Mouse (Mus musculus) CD4-positive helper T cell, adult 2 months (primary cell): ENCODE data around the gene Rhot1.
"Not testable (repeated sequence)": the region's sequence is repeated elsewhere in the genome, so short reads cannot be mapped to it uniquely, and the experiment has no call there.

Source experiments
- DNase-seq: peaks from one replicate; pipeline ENCODE4 v3.0.0-alpha.2; 2012; ENCODE audit warnings: low read depth, missing footprints, low spot score

Rhot1 gene

DNA sequence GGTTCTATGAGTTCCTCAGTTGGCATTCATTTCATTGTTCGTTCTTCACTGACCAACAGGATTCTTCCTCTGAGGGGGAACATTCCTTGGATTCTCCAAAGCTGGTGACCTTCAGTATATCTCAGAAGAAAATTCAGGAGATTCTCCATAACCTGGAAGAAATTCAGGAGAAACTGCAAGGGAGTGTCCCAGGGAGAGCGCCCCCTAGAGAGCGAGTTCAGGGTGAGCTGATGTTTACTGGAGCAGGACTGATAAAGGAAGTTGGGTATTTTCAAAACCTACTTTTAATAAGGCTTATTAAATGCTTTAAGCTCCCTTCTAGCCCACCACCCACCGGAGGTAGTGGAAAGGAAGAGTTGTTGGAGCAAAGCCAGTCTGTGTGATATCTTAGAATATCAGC is 15.0 kb upstream of the Rhot1 start:
- DNase-seq: no peak

DNA sequence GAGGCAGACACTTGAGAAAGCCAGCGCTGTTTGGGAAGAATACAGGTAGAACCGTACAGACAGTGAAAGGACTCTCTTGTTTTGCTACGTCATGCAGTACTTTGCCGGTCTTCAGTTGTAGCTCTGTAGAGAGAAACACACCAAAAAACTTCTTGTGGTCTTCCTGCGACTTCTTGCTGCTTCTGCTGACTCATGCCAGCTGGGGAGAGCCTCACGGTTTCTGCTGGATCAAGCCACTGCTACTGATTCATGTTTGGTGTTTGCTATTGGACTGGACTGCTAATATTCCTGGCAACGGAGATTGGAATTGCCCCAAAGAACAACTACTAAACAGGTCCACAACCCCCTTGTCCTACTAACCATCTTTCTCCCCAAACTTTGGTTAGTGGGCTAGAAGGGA is 12.5 kb upstream of the Rhot1 start:
- no peak for DNase-seq

DNA sequence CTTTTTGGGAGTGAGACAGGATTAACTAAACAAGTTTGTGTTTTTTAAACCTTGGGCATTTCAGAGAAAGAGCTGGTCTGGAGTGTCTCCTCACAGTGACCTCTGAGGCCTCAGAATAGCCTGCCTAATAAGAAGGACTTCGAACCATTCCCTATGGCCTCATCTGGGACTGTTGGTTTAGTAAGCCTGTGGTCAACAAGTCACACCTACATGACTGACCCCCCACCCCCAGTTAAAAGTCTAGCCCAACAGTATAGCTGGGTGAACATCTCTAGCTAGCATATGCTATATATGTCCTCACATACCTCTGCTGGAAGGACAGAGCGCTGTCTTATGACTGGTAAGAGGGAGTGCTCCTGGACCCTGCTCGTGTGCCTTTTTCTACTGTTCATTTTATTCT is 9.5 kb upstream of the Rhot1 start:
- DNase-seq: no peak

GRCm38 (mm10) chr11:80199773-80200172 is 9.0 kb upstream of the Rhot1 start:
- DNase-seq: no peak

DNA sequence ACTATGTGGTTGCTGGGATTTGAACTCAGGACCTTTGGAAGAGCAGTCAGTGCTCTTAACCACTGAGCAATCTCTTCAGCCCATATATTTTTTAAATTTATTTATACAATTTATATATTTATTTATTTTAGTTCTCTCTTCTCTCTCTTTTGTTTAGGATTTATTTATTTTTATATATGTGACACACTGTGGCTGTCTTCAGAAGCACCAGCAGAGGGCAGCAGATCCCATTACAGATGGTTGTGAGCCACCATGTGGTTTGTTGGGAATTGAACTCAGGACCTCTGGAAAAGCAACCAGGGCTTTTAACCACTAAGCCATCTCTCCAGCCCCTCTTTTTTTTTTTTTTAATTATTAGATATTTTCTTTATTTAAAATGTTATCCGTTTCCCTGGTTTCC is 8.5 kb upstream of the Rhot1 start:
- DNase-seq: peak; percentile 48

DNA sequence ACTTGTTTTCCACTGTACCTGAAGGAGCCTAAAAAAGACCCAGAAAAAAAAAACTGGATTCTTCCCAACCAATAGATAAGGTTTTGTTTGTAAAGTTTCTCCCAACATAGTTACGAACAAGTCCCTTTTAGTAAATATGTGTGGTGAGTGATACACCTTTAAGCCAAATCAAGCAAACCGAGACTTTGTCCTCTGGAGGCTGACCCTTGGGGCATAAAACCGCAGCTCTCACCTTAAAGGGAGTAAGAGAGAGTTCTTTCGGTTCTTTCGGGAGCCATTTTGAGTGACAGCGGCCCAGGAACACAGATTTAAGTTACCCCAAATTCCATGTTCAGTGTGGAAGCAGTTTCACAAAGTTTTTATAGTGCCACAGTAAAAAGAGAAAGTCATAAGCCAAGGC is 6.5 kb upstream of the Rhot1 start:
- no peak for DNase-seq

DNA sequence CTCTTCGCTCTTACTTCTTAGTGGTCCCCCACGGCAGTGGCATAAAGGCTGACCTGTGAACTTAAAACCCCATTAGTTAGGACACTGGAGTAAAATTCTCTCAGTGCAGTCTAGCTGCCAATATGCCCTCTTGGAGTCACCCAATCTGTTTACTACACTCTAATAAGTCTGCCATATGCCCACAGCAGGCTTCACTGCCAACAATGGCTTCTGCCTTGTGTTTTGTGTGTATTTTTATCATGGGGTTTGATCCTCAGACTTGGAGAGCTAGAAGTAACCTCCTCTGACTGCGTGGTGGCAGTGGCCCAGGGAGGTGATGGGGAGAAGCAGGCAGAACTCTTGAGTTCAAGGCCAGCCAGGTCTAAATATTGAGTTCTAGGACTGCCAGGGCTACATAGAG is 4.8 kb upstream of the Rhot1 start:
- no peak for DNase-seq

DNA sequence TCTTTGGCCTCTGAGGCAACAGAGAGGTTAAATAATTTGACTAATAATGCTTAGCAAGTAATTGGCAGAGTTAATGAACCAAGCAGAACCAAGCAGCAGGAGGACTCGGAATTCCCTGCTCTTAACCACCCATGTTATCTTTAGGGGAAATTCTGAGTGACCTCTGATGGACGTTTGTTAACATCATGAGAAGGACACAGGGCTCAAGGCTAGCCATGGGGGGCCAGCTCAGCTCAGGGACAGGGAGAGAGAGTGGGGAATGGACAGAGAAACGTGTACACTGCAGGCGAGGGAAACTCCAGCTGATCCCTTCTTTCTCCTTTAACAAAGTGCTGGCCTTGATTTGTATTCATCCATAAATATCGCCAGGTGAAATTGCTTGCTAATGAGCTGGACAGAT is 3.9 kb upstream of the Rhot1 start:
- no peak for DNase-seq

GRCm38 (mm10) chr11:80208465-80208859 is 357 bp upstream of the Rhot1 start:
- no peak for DNase-seq

GRCm38 (mm10) chr11:80210321-80210720 is 1.5 kb downstream of the Rhot1 start:
- no peak for DNase-seq

- DNase-seq: no peak
Measured at GRCm38 (mm10) chr11:80212282-80212681, 3.5 kb downstream of the Rhot1 start.

DNA sequence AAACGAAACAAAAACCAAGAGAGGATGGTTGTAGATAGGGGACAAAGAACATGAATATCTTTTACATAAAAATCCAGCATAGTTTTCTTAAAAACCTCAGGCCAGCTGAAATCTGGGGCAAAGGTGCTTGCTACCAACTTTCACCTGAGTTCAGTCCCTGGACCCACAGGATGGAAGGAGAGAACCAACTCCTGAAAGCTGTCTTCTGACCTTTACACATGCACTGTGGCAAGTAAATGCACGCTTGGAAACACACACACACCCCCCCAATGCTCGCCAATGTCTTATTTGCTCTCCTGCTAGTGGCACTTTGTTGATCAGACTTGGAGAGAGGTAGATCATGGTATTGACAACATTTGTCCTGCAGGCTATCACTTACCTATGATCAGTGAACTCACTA is 6.5 kb downstream of the Rhot1 start:
- no peak for DNase-seq

GRCm38 (mm10) chr11:80218657-80219293 is 10.0 kb downstream of the Rhot1 start:
- no peak for DNase-seq

DNA sequence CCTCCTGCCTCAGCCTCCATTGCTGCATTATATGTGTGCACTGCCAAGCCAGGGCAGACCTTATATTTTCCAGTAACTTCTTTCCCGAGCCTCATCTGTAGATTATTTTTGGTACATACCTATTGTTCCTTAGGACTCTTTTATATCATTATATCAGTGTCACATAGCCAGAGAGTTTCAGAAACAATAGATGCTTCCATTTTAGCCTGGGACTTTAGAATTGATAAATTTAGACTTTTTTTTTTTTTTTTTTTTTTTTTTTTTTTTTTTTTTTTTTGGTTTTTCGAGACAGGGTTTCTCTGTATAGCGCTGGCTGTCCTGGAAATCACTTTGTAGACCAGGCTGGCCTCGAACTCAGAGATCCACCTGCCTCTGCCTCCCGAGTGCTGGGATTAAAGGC is 21.2 kb downstream of the Rhot1 start:
- not testable (repeated sequence) for DNase-seq

DNA sequence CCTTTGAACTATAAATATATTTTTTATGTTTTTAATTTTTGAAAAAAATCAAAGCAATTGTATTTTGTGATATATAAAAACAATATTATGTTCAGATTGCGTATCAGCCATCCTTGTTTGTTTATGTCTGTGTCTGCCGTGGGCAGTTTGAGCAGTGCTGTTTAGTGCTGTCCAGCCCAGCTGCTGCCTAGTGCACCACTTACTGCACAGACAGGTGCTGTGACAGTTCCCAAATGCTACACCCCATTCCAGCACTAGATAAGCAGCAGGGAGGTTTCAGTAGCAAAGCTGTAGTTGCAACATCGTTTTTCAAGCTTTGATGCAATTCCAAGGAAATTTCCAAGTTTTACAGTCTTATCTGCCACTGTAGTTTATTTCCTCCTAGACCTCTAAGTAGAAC is 28.5 kb downstream of the Rhot1 start:
- no peak for DNase-seq

DNA sequence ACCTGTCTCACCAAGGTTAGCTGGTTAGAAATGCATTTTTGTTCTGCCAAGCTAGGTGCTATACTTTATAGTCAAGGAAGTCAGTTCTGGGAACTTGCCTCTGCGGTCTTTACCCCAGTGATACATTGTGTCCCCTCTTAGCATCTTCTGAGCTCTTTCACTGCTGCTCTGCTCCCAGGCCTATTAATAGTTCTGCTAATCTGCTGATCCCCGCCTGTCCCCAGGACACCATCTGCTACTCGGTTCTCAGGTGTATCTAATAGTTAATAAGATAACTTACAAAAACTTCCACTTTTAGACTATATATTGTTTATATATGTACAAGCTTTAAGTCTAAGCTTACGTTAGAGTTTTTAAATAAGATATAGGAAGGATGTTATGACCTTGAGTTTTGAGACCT is 29.5 kb downstream of the Rhot1 start:
- no peak for DNase-seq

DNA sequence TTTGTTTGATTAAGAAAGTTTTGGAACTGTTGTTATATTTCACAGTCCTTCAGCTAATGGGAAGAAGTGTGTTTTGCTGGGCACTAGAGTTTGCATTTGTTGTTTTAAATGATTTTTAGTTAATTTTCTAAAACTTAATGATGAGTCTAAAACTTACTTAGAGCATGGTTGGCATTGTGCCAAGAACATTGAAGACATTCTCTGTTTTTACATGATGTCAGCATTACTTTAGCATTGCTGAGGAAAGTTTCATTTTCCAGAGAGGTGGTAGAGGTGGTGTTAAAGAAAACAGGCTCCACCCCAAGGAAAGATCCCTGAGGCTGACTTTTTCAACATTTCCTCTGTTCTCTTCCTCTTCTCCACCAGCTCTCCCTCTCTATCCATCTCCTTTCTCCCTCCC is 38.2 kb downstream of the Rhot1 start:
- no peak for DNase-seq

DNA sequence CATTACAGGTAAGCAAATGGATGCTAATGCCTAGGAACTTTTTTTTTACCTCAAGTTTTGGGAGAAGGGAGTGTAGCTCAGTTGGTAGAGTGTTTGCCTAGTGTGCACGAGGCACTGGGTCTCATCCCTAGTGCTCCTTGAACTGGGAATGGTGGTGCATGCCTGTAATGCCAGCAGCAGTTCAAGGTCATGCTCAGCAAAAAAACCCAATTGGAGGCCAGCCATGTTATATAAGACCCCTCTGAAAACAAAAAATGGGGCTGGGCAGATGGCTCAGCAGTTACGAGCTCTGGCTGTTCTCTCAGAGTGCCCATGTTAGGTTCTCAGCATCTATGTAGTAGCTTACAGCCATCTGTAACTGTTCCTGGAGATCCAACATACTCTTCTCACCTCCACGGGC is 39.7 kb downstream of the Rhot1 start:
- no peak for DNase-seq

GRCm38 (mm10) chr11:80264137-80264536 is 55.3 kb downstream of the Rhot1 start:
- DNase-seq: no peak

DNA sequence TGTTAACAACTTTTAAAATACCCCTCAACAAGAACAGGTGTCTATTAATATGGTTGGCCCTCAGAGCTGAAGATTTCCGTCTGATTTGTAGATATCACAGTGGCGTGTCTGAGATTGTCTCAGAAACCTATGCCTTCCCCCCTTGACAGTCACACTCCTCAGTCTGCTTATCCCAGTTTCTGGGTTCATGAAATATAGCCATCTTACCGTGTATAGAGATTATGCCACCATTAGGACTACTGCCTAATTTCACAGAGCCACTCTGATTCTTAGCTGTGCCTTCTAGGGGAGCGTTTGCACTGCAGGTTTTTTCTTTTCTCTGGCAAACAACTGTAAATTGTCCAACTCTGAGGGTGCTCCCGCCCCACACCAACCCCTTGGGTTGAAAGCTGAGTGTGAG is 62.3 kb downstream of the Rhot1 start:
- no peak for DNase-seq

- DNase-seq: no peak
Measured at GRCm38 (mm10) chr11:80275011-80275410, 66.2 kb downstream of the Rhot1 start.

DNA sequence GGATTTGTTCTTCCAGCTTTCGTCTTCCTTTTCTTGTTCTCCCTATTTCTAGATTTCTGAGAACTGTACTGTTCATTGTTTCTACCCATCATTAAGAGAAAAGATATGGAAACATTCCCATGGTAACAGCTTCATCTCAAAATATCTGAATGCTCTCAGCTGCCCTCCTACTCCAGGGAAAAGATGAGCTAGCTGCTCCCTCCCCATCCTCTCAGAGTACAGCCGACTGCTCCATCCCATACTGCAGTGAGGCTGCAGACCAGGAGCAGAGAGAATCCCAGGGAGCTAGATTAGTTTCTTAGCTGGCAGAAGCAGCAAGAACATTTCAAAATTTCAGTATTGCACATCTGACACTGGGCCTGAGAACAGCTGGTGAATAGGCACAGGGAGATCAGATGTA is 69.2 kb downstream of the Rhot1 start:
- DNase-seq: no peak

- no peak for DNase-seq
Measured at GRCm38 (mm10) chr11:80283786-80284185, 75.0 kb downstream of the Rhot1 start.

- no peak for DNase-seq
Measured at GRCm38 (mm10) chr11:80284641-80285040, 75.8 kb downstream of the Rhot1 start.
